Mouse (Mus musculus) cortical plate, adult 2 months (tissue): Measurements from ENCODE around the gene Bex6.

Experiments used
- CTCF ChIP-seq: fragments of 200-500 bp; IDR thresholded peaks from 2 replicates; pipeline ENCODE4 v1.5.1; 2011; ENCODE audit warnings: mild to moderate bottlenecking, control low read depth, low read length; ENCODE audit not compliant: insufficient read depth; ENCODE audit errors: extremely low read depth
- POLR2A ChIP-seq: fragments of 200-500 bp; IDR thresholded peaks from 2 replicates; pipeline ENCODE4 v1.6.1; 2011; ENCODE audit warnings: mild to moderate bottlenecking, low read length, control low read depth; ENCODE audit not compliant: insufficient read depth; ENCODE audit errors: extremely low read depth

DNA sequence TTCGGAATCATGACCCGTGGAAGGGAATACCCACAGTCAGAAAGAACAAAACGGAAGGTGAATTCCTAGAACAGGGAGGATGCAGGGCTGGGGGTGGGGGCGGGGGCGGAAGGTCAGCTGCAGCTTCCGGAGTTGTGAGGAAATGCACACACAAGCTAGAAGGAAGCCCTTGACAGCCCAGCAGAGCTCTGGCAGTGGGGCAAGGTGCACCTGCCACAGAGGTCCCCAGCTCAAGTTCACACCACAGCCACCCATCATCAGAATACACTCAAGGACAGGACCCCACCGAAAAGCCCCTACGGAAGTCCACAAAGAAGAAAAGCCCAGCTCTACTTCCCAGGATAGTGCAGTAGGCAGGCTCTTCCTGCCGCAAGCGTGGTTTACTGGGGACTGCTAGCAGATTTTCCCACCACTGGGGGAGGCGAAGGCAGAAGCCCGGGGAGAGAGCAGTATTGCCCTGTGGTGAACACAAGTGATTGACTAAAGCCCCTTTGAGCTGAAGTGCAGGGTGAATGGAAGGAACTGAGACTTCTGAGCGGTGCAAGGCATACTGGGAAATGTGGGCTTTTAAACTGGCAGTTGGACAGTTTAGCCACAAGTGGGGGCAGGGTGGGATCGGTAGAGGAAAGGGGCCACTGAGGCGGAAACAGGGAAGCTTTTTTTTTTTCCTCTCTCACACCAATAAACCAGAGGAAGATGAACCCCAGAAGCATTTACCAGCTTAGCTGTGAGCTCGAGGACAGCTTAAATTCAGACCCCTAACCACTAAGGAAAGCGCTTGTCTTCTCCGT is 2.5 kb upstream of the Bex6 start:
- TF ChIP-seq CTCF (no peak), POLR2A (no peak)
